Mouse (Mus musculus): ENCODE data around the gene AA467197. TPM values are rescaled to one million over a fixed set of nuclear protein-coding genes. Genes with fewer than 3 reads are reported as not detected.

AA467197 gene
- polyA plus RNA-seq, 1 experiment from 2014 or later: 0.34 TPM

- H3K4me2 ChIP-seq (ENCODE audit: low read length): no peak overlapping the region
- H3K27ac ChIP-seq: no peak overlapping the region
- peaks cover 4% of the 10 kb centered on the region; the same call in 1 of the 2 replicates for H3K36me3 ChIP-seq (ENCODE audit: insufficient read depth, low read length)
- peaks cover 11% of the 10 kb centered on the region for H3K9me3 ChIP-seq (replicated peaks; ENCODE audit: low read length)
- no peaks in the 10 kb centered on the region for H3K27me3 ChIP-seq (ENCODE audit: insufficient read depth, low read length)
- no peak overlapping the region for H3K4me3 ChIP-seq (replicated peaks; ENCODE audit: low read depth, low read length)
- ATAC-seq (replicated peaks; ENCODE audit: low FRiP score, low read depth) (no peak), DNase-seq (ENCODE audit: low spot score) (no peak)
- no peak for TF ChIP-seq CTCF (IDR thresholded peaks at IDR 0.05; ENCODE audit: low read depth)
- 79% methylated on average over 2 of the region's 2 CpGs for WGBS
- H3K4me1 ChIP-seq (replicated peaks; ENCODE audit: insufficient read depth, low read length): no peaks in the 10 kb centered on the region
- H3K9ac ChIP-seq (ENCODE audit: low read depth, low read length): no peak overlapping the region
Observed at GRCm38 (mm10) chr2:122682520-122682919, 45.7 kb downstream of the AA467197 start.

- no peak for DNase-seq (ENCODE audit: low spot score)
- H3K9ac ChIP-seq (ENCODE audit: low read depth, low read length): no peak overlapping the region
- no peaks in the 10 kb centered on the region for H3K4me1 ChIP-seq (replicated peaks; ENCODE audit: insufficient read depth, low read length)
- H3K27me3 ChIP-seq (ENCODE audit: insufficient read depth, low read length): no peaks in the 10 kb centered on the region
- peaks cover 8% of the 10 kb centered on the region; the same call in 1 of the 2 replicates for H3K36me3 ChIP-seq (ENCODE audit: insufficient read depth, low read length)
- no peak overlapping the region for H3K4me3 ChIP-seq (replicated peaks; ENCODE audit: low read depth, low read length)
- WGBS: 83% methylated on average over 1 of the region's 1 CpGs
- H3K27ac ChIP-seq: no peak overlapping the region
- ATAC-seq (replicated peaks; ENCODE audit: low FRiP score, low read depth): no peak
- H3K4me2 ChIP-seq (ENCODE audit: low read length): no peak overlapping the region
- TF ChIP-seq CTCF (IDR thresholded peaks at IDR 0.05; ENCODE audit: low read depth): no peak
- peaks cover 11% of the 10 kb centered on the region for H3K9me3 ChIP-seq (replicated peaks; ENCODE audit: low read length)
Observed at GRCm38 (mm10) chr2:122683641-122684040, 46.9 kb downstream of the AA467197 start.

- TF ChIP-seq CTCF (IDR thresholded peaks at IDR 0.05; ENCODE audit: low read depth): no peak
- H3K27ac ChIP-seq: no peak overlapping the region
- 78% methylated on average over 6 of the region's 6 CpGs for WGBS
- peaks cover 6% of the 10 kb centered on the region for H3K9me3 ChIP-seq (replicated peaks; ENCODE audit: low read length)
- ATAC-seq (replicated peaks; ENCODE audit: low FRiP score, low read depth) (no peak), DNase-seq (ENCODE audit: low spot score) (no peak)
- no peak overlapping the region for H3K4me3 ChIP-seq (replicated peaks; ENCODE audit: low read depth, low read length)
- no peaks in the 10 kb centered on the region for H3K4me1 ChIP-seq (replicated peaks; ENCODE audit: insufficient read depth, low read length)
- no peak overlapping the region for H3K4me2 ChIP-seq (ENCODE audit: low read length)
- H3K36me3 ChIP-seq (ENCODE audit: insufficient read depth, low read length): peaks cover 8% of the 10 kb centered on the region; the same call in 1 of the 2 replicates
- no peaks in the 10 kb centered on the region for H3K27me3 ChIP-seq (ENCODE audit: insufficient read depth, low read length)
- no peak overlapping the region for H3K9ac ChIP-seq (ENCODE audit: low read depth, low read length)
Observed at GRCm38 (mm10) chr2:122686665-122687064, 49.9 kb downstream of the AA467197 start.

MicroRNA genes within 50 kb of the gene (microRNA counts, 519-probe panel; counts per million panel counts)
- 330 counts per million, percentile 68 among the panel's probes with 10 or more counts for microRNA mmu-miR-147

Small RNAs within 50 kb of the gene (microRNA-seq; reads per million reads assigned to microRNA genes)
- 3.0 reads per million, percentile 7 among the genes with 10 or more reads in this experiment for gene Mir147

Other genes with a start within 250 kb of the AA467197 start
- 0.46 and 0.55 TPM in 2 replicates for gene Slc28a2, start 210.5 kb upstream of the AA467197 start, polyA plus RNA-seq (2015; fragmentation: Nextera tagmentation; extraction: Ambion mirVana)
- 0.08 TPM in 1 of 2 replicates, not detected in the other for gene Gm14085, start 152.0 kb upstream of the AA467197 start, polyA plus RNA-seq (2015; fragmentation: Nextera tagmentation; extraction: Ambion mirVana)
- gene Gatm, start 25.7 kb upstream of the AA467197 start, polyA plus RNA-seq (2015; fragmentation: Nextera tagmentation; extraction: Ambion mirVana): 270 and 317 TPM in 2 replicates
- 6.9 and 7.9 TPM in 2 replicates for gene Slc30a4, start 65.7 kb downstream of the AA467197 start, polyA plus RNA-seq (2015; fragmentation: Nextera tagmentation; extraction: Ambion mirVana)
- 43.6 and 50.0 TPM in 2 replicates for gene Bloc1s6, start 101.5 kb downstream of the AA467197 start, polyA plus RNA-seq (2015; fragmentation: Nextera tagmentation; extraction: Ambion mirVana)
- 33.0 and 34.5 TPM in 2 replicates for gene Sqor, start 128.3 kb downstream of the AA467197 start, polyA plus RNA-seq (2015; fragmentation: Nextera tagmentation; extraction: Ambion mirVana)

Measured in kidney, postnatal 0 days (tissue).